11 mouse cellular contexts compared by ENCODE assay signal in the genomic region with DNA sequence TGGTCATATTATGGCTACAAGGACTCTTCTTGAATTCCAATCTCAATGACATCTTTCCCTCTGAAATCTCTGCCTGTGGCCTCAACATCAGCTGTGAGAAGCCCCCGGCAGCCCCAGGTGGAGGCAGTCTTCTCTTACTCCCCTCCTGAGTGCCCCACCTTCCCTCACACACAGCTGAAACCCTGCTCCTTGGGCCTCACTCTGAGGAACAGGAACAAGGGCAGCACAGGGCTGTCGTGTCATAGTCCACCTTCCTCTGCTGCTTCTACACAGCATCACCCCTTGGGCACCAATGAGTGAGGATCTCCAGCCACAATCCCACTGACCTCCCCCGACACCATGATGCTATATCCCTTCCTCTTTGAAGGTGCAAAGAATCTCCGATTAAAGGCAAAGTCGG. TPM values are rescaled to one million over a fixed set of nuclear protein-coding genes. Genes with fewer than 3 reads are reported as not detected.
DNase-seq lines count a peak whose midpoint lies in the region; ATAC-seq and TF ChIP-seq lines count a peak whose summit lies in the region.
"Had no signal": no experiment of that assay in that cellular context is flagged by ENCODE, and none has a peak within 500 bp of the region (broad histone marks: within the 10 kb centered on the region; RNA-seq: fewer than 3 reads in every experiment).

No protein-coding gene starts in this region.

- no peak for TF ChIP-seq EP300 in liver, postnatal 0 days (IDR thresholded peaks at IDR 0.05; ENCODE audit: low read depth)

- WGBS in heart, embryonic 15.5 days: 68% methylated on average over 5 of the region's 5 CpGs
- WGBS in liver, postnatal 0 days (ENCODE audit: insufficient replicate concordance): 54% methylated on average over 5 of the region's 5 CpGs
- WGBS in kidney, adult 2 months: 68% methylated on average over 5 of the region's 5 CpGs

- DNase-seq in heart, postnatal 36 days: no peak
- no peak for DNase-seq in testis, postnatal 10 days (ENCODE audit: low spot score)
- DNase-seq in liver, postnatal 0 days: no peak
- DNase-seq in thymus, postnatal 4 days: peak; percentile 57
- no peak for DNase-seq in kidney, adult 2 months
- DNase-seq in urinary bladder, adult 18-20 months (ENCODE audit: low spot score in 2 of 2): no peak

- H3K4me2 ChIP-seq in heart, embryonic 15.5 days: peak overlapping the region; percentile 29; the same call in 1 of the 2 replicates
- 0 out of 2 replicates have a peak overlapping the region, but pooled peaks have one; percentile 20 for H3K4me2 ChIP-seq in liver, postnatal 0 days (ENCODE audit: low read depth, low read length)
- H3K4me2 ChIP-seq: hindbrain, embryonic 15.5 days; midbrain, embryonic 15.5 days; stomach, embryonic 15.5 days had no signal

- H3K9ac ChIP-seq in heart, embryonic 15.5 days: no peak overlapping the region
- no peak overlapping the region; the same call in 1 of the 2 replicates for H3K9ac ChIP-seq in liver, postnatal 0 days (replicated peaks)
- H3K9ac ChIP-seq: hindbrain, embryonic 15.5 days; midbrain, embryonic 15.5 days; stomach, embryonic 15.5 days had no signal

- H3K27me3 ChIP-seq in heart, embryonic 15.5 days: no peaks in the 10 kb centered on the region
- H3K27me3 ChIP-seq in testis, adult 2 months (ENCODE audit: control insufficient read depth, insufficient read depth, low read length): no peaks in the 10 kb centered on the region
- no peaks in the 10 kb centered on the region for H3K27me3 ChIP-seq in liver, postnatal 0 days (ENCODE audit: insufficient read depth, low read length)
- H3K27me3 ChIP-seq in kidney, adult 2 months (replicated peaks; ENCODE audit: control insufficient read depth, insufficient read depth, low read length): no peaks in the 10 kb centered on the region
- H3K27me3 ChIP-seq: hindbrain, embryonic 15.5 days; midbrain, embryonic 15.5 days; stomach, embryonic 15.5 days had no signal

- no peak for TF ChIP-seq POLR2A in testis, adult 2 months (IDR thresholded peaks at IDR 0.05; ENCODE audit: control insufficient read depth, low read depth, low read length)
- TF ChIP-seq POLR2A in kidney, adult 2 months (IDR thresholded peaks at IDR 0.05; ENCODE audit: low read depth, low read length): no peak

- no peak for TF ChIP-seq CTCF in testis, adult 2 months (IDR thresholded peaks at IDR 0.05; ENCODE audit: control insufficient read depth, insufficient read depth, insufficient replicate concordance, low read depth, low read length)
- TF ChIP-seq CTCF in liver, postnatal 0 days (IDR thresholded peaks at IDR 0.05; ENCODE audit: low read depth): no peak
- no peak for TF ChIP-seq CTCF in kidney, adult 2 months (conservative IDR thresholded peaks at IDR 0.05; ENCODE audit: insufficient read depth, insufficient read length, low read depth, low read length)

- peak overlapping the region; percentile 48 for H3K27ac ChIP-seq in heart, embryonic 15.5 days
- peak overlapping the region; percentile 33; the same call in 1 of the 2 replicates for H3K27ac ChIP-seq in testis, adult 2 months (ENCODE audit: control insufficient read depth, insufficient read depth, low read depth, low read length)
- H3K27ac ChIP-seq in liver, postnatal 0 days (ENCODE audit: low read depth): peak overlapping the region; percentile 85
- H3K27ac ChIP-seq in kidney, adult 2 months (ENCODE audit: insufficient read depth, low read depth, low read length): no peak overlapping the region
- H3K27ac ChIP-seq: hindbrain, embryonic 15.5 days; midbrain, embryonic 15.5 days had no signal

- H3K9me3 ChIP-seq in heart, embryonic 15.5 days (replicated peaks): no peaks in the 10 kb centered on the region
- no peaks in the 10 kb centered on the region for H3K9me3 ChIP-seq in liver, postnatal 0 days (ENCODE audit: low read length)
- H3K9me3 ChIP-seq: hindbrain, embryonic 15.5 days; midbrain, embryonic 15.5 days; stomach, embryonic 15.5 days had no signal

- no peak overlapping the region for H3K4me3 ChIP-seq in heart, embryonic 15.5 days
- no peak overlapping the region; the same call in 1 of the 2 replicates for H3K4me3 ChIP-seq in testis, adult 2 months (ENCODE audit: control insufficient read depth, low read depth, low read length)
- no peak overlapping the region for H3K4me3 ChIP-seq in liver, postnatal 0 days (ENCODE audit: low read depth, low read length)
- no peak overlapping the region for H3K4me3 ChIP-seq in kidney, adult 2 months (ENCODE audit: insufficient read depth, low read depth, low read length)
- H3K4me3 ChIP-seq: hindbrain, embryonic 15.5 days; midbrain, embryonic 15.5 days; stomach, embryonic 15.5 days had no signal

- H3K4me1 ChIP-seq in heart, embryonic 15.5 days (replicated peaks): peaks cover 71% of the 10 kb centered on the region
- peaks cover 21% of the 10 kb centered on the region for H3K4me1 ChIP-seq in testis, adult 2 months (ENCODE audit: control insufficient read depth, insufficient read depth, low read length)
- H3K4me1 ChIP-seq in liver, postnatal 0 days (ENCODE audit: insufficient read depth): peaks cover 9% of the 10 kb centered on the region
- peaks cover 8% of the 10 kb centered on the region; the same call in 1 of the 2 replicates for H3K4me1 ChIP-seq in kidney, adult 2 months (ENCODE audit: control insufficient read depth, insufficient read depth, low read length)

- intact Hi-C loops in heart, postnatal 36 days (cut with DNase I): no loop called here

- H3K36me3 ChIP-seq in heart, embryonic 15.5 days: peaks cover 40% of the 10 kb centered on the region
- H3K36me3 ChIP-seq in testis, adult 2 months (ENCODE audit: control insufficient read depth, insufficient read depth, low read length): no peaks in the 10 kb centered on the region
- H3K36me3 ChIP-seq in liver, postnatal 0 days (replicated peaks; ENCODE audit: insufficient read depth, low read length): peaks cover 13% of the 10 kb centered on the region
- no peaks in the 10 kb centered on the region for H3K36me3 ChIP-seq in kidney, adult 2 months (ENCODE audit: control insufficient read depth, insufficient read depth, low read length)

- ATAC-seq in heart, embryonic 15.5 days (replicated peaks; ENCODE audit: insufficient number of reproducible peaks, insufficient read depth, low FRiP score, low read depth): no peak
- ATAC-seq in liver, postnatal 0 days: no peak
- ATAC-seq: midbrain, embryonic 15.5 days had no signal

RNA-seq across cellular contexts. Expression of gene Camk2g, which starts 7.9 kb away (rescaled TPM):
- polyA plus RNA-seq in heart, embryonic 15.5 days (2015; fragmentation: Nextera tagmentation; extraction: Ambion mirVana): 75.7 and 76.8 TPM in 2 replicates
- 10 to 100 TPM; 51.4 to 52.8 TPM for total RNA-seq in heart, postnatal 36 days (2021)
- 16.4 and 18.6 TPM in 2 replicates for polyA plus RNA-seq in testis, adult 2 months (2012; rRNA removed)
- polyA plus RNA-seq in liver, postnatal 0 days (2015; fragmentation: Nextera tagmentation; extraction: Ambion mirVana): 6.6 and 7.2 TPM in 2 replicates
- 15.4 and 16.0 TPM in 2 replicates for polyA plus RNA-seq in kidney, adult 2 months (2012; rRNA removed)

RNA-seq across cellular contexts. Expression of gene Plau, which starts 50.4 kb away (rescaled TPM):
- polyA plus RNA-seq in heart, embryonic 15.5 days (2015; fragmentation: Nextera tagmentation; extraction: Ambion mirVana): 1.4 and 1.9 TPM in 2 replicates
- total RNA-seq in heart, postnatal 36 days (2021): 1 to 10 TPM; 6.1 to 6.2 TPM
- 0.73 and 1.2 TPM in 2 replicates for polyA plus RNA-seq in testis, adult 2 months (2012; rRNA removed)
- polyA plus RNA-seq in liver, postnatal 0 days (2015; fragmentation: Nextera tagmentation; extraction: Ambion mirVana): 0.83 and 0.84 TPM in 2 replicates
- 261 and 276 TPM in 2 replicates for polyA plus RNA-seq in kidney, adult 2 months (2012; rRNA removed)

RNA-seq across cellular contexts. Expression of gene Ndst2, which starts 51.7 kb away (rescaled TPM):
- 13.8 and 17.8 TPM in 2 replicates for polyA plus RNA-seq in heart, embryonic 15.5 days (2015; fragmentation: Nextera tagmentation; extraction: Ambion mirVana)
- total RNA-seq in heart, postnatal 36 days (2021): 10 to 100 TPM; 10.6 to 10.8 TPM
- 33.2 and 39.0 TPM in 2 replicates for polyA plus RNA-seq in testis, adult 2 months (2012; rRNA removed)
- polyA plus RNA-seq in liver, postnatal 0 days (2015; fragmentation: Nextera tagmentation; extraction: Ambion mirVana): 11.7 and 12.6 TPM in 2 replicates
- polyA plus RNA-seq in kidney, adult 2 months (2012; rRNA removed): 28.7 and 31.4 TPM in 2 replicates

Comparison
In these comparisons a context has a peak if more than half of its experiments do, and no peak if none do; other contexts are left out.
1. RNA of gene Plau, which starts 50.4 kb away (polyA plus RNA-seq): 261 to 276 TPM in kidney, adult 2 months; 1.4 to 1.9 TPM in heart, embryonic 15.5 days, 0.83 to 0.84 TPM in liver, postnatal 0 days and 0.73 to 1.2 TPM in testis, adult 2 months; every median in the first group is over 10 times any median in the second.